Mouse (Mus musculus) spleen, adult 2 months (tissue): ENCODE data around the gene Fut11.

ENCODE experiments used
- CTCF ChIP-seq: fragments of 200-500 bp; IDR thresholded peaks from 2 replicates; pipeline ENCODE4 v1.5.1; 2011; ENCODE audit warnings: mild to moderate bottlenecking, inconsistent platforms; ENCODE audit not compliant: insufficient read depth, insufficient read length, insufficient replicate concordance; ENCODE audit errors: extremely low read depth
- POLR2A ChIP-seq: fragments of 200-500 bp; IDR thresholded peaks from 2 replicates; pipeline ENCODE4 v1.6.1; 2011; ENCODE audit warnings: low read depth, low read length, inconsistent platforms

DNA sequence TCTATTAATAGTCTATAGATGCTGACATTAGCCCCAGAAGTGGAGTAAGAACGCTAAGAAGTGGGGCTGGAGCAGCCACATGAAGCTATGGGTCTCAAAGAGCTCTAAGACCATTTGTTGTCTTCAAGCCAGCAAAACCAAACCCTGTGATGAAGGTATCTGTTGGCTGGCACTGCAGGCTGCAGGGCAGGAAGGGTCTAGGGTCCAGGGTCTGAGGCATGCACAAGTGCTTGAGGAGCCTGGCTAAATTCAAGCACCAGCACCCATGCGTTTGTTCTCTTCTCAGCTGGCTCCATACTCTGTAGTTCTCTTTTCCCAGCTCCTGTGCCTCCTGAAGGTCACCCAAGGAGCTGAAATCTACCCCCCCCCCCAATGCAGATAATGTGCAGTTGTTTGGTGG, 40.3 kb downstream of the Fut11 start:
- TF ChIP-seq CTCF, result no peak
- TF ChIP-seq POLR2A, result no peak
